Mouse (Mus musculus): Measurements from ENCODE around the gene Map3k13. TPM values are rescaled to one million over a fixed set of nuclear protein-coding genes. Genes with fewer than 3 reads are reported as not detected.
"Not testable (repeated sequence)": the region's sequence is repeated elsewhere in the genome, so short reads cannot be mapped to it uniquely, and the experiment has no call there.

Gene Map3k13
- total RNA-seq (2022): 1 to 10 TPM; 1.2 to 1.9 (median 1.4) TPM

GRCm38 (mm10) chr16:21793875-21794696 lies at the start of gene Map3k13:
Gene Map3k13, plus strand, starts transcription at chr16:21794346.
- peak; percentile 90 for DNase-seq

- DNase-seq: no peak
Observed at GRCm38 (mm10) chr16:21758447-21758846, 35.7 kb upstream of the Map3k13 start.

- DNase-seq: no peak
Observed at GRCm38 (mm10) chr16:21768255-21768654, 25.9 kb upstream of the Map3k13 start.

GRCm38 (mm10) chr16:21769667-21770066 lies 24.5 kb upstream of the Map3k13 start:
- no peak for DNase-seq

- DNase-seq: no peak
Observed at GRCm38 (mm10) chr16:21774725-21775124, 19.4 kb upstream of the Map3k13 start.

- DNase-seq: no peak
Observed at GRCm38 (mm10) chr16:21778293-21778866, 15.8 kb upstream of the Map3k13 start.

GRCm38 (mm10) chr16:21779149-21779548 lies 15.0 kb upstream of the Map3k13 start:
- no peak for DNase-seq

- no peak for DNase-seq
Observed at GRCm38 (mm10) chr16:21781277-21781676, 12.9 kb upstream of the Map3k13 start.

- DNase-seq: no peak
Observed at GRCm38 (mm10) chr16:21781895-21782294, 12.3 kb upstream of the Map3k13 start.

- no peak for DNase-seq
Observed at GRCm38 (mm10) chr16:21782807-21783206, 11.3 kb upstream of the Map3k13 start.

- no peak for DNase-seq
Observed at GRCm38 (mm10) chr16:21785000-21785399, 9.1 kb upstream of the Map3k13 start.

GRCm38 (mm10) chr16:21786317-21786716 lies 7.8 kb upstream of the Map3k13 start:
- no peak for DNase-seq

GRCm38 (mm10) chr16:21787516-21788353 lies 6.4 kb upstream of the Map3k13 start, which contains the start of gene Ehhadh:
Gene Ehhadh, minus strand, starts transcription at chr16:21787807.
- peak; percentile 75 for DNase-seq

GRCm38 (mm10) chr16:21788581-21788980 lies 5.6 kb upstream of the Map3k13 start:
- DNase-seq: no peak

- DNase-seq: no peak
Observed at GRCm38 (mm10) chr16:21789180-21789579, 5.0 kb upstream of the Map3k13 start.

GRCm38 (mm10) chr16:21790469-21790868 lies 3.7 kb upstream of the Map3k13 start:
- DNase-seq: no peak

- DNase-seq: no peak
Observed at GRCm38 (mm10) chr16:21791779-21792178, 2.4 kb upstream of the Map3k13 start.

GRCm38 (mm10) chr16:21793080-21793810 lies 901 bp upstream of the Map3k13 start:
- not testable (repeated sequence) for DNase-seq

GRCm38 (mm10) chr16:21794697-21795045 lies 525 bp downstream of the Map3k13 start:
- no peak for DNase-seq

GRCm38 (mm10) chr16:21795071-21795470 lies 925 bp downstream of the Map3k13 start:
- DNase-seq: no peak

GRCm38 (mm10) chr16:21804258-21804657 lies 10.1 kb downstream of the Map3k13 start:
- DNase-seq: no peak

- no peak for DNase-seq
Observed at GRCm38 (mm10) chr16:21806892-21807291, 12.7 kb downstream of the Map3k13 start.

Data from adrenal gland, adult 8-10 months (tissue).